11 mouse cellular contexts compared by ENCODE assay signal in genomic region chr19:6446736-6447437, GRCm38 (mm10). TPM values are rescaled to one million over a fixed set of nuclear protein-coding genes. Genes with fewer than 3 reads are reported as not detected.
DNase-seq lines count a peak whose midpoint lies in the region; ATAC-seq and TF ChIP-seq lines count a peak whose summit lies in the region.
"Had no signal": no experiment of that assay in that cellular context is flagged by ENCODE, and none has a peak within 500 bp of the region (broad histone marks: within the 10 kb centered on the region; RNA-seq: fewer than 3 reads in every experiment).

No protein-coding gene starts in this region.

- WGBS in kidney, postnatal 0 days, result 54% methylated on average over 7 of the region's 7 CpGs
- WGBS in forebrain, embryonic 16.5 days, result 39% methylated on average over 7 of the region's 7 CpGs
- 39% methylated on average over 7 of the region's 7 CpGs for WGBS in midbrain, embryonic 14.5 days
- WGBS in heart, adult 2 months, result 64% methylated on average over 7 of the region's 7 CpGs

- peak; percentile 40 for DNase-seq in kidney, postnatal 0 days (ENCODE audit: low spot score)
- DNase-seq in kidney, postnatal 36 days, result no peak
- DNase-seq in adrenal gland, postnatal 36 days, result peak; percentile 45 to 51
- peak; percentile 19 for DNase-seq in midbrain, embryonic 14.5 days
- no peak for DNase-seq in frontal cortex, postnatal 25 days (ENCODE audit: low spot score in 2 of 2)
- DNase-seq in frontal cortex, adult 2 months (ENCODE audit: extremely low spot score in 1 of 2, low spot score in 1 of 2), result no peak
- DNase-seq in heart, adult 2 months, result no peak
- DNase-seq: cerebellum, adult 8-10 months; heart, adult 11 months; lung, adult 2 months had no signal

- H3K27me3 ChIP-seq in kidney, postnatal 0 days (ENCODE audit: insufficient read depth, low read length), result no peaks in the 10 kb centered on the region
- H3K27me3 ChIP-seq in forebrain, embryonic 16.5 days (replicated peaks; ENCODE audit: control insufficient read depth, insufficient read depth, low read length), result no peaks in the 10 kb centered on the region
- no peaks in the 10 kb centered on the region for H3K27me3 ChIP-seq in midbrain, embryonic 14.5 days (ENCODE audit: control insufficient read depth, insufficient read depth, low read length)
- H3K27me3 ChIP-seq in heart, adult 2 months (ENCODE audit: control insufficient read depth, insufficient read depth, low read length), result no peaks in the 10 kb centered on the region

- H3K4me1 ChIP-seq in kidney, postnatal 0 days (replicated peaks; ENCODE audit: insufficient read depth, low read length), result peaks cover 14% of the 10 kb centered on the region
- peaks cover 56% of the 10 kb centered on the region for H3K4me1 ChIP-seq in forebrain, embryonic 16.5 days (replicated peaks; ENCODE audit: control insufficient read depth, insufficient read depth, low read length)
- H3K4me1 ChIP-seq in midbrain, embryonic 14.5 days (ENCODE audit: control insufficient read depth, insufficient read depth, low read length), result peaks cover 81% of the 10 kb centered on the region
- peaks cover 3% of the 10 kb centered on the region; the same call in 1 of the 2 replicates for H3K4me1 ChIP-seq in heart, adult 2 months (ENCODE audit: control insufficient read depth, insufficient read depth, low read length)

- no peak for ATAC-seq in kidney, postnatal 0 days (replicated peaks; ENCODE audit: low FRiP score, low read depth)
- no peak for ATAC-seq in forebrain, embryonic 16.5 days
- ATAC-seq in midbrain, embryonic 14.5 days (ENCODE audit: low FRiP score, low TSS enrichment), result no peak

- H3K9me3 ChIP-seq in kidney, postnatal 0 days (replicated peaks; ENCODE audit: low read length), result no peaks in the 10 kb centered on the region
- H3K9me3 ChIP-seq in forebrain, embryonic 16.5 days (ENCODE audit: control insufficient read depth, low read length), result no peaks in the 10 kb centered on the region
- H3K9me3 ChIP-seq in midbrain, embryonic 14.5 days (ENCODE audit: control insufficient read depth, low read length), result no peaks in the 10 kb centered on the region

- no peak overlapping the region for H3K4me3 ChIP-seq in kidney, postnatal 0 days (replicated peaks; ENCODE audit: low read depth, low read length)
- H3K4me3 ChIP-seq in forebrain, embryonic 16.5 days (replicated peaks; ENCODE audit: low read length), result no peak overlapping the region
- H3K4me3 ChIP-seq in midbrain, embryonic 14.5 days (replicated peaks; ENCODE audit: low read depth, low read length), result no peak overlapping the region
- H3K4me3 ChIP-seq in heart, adult 2 months, result no peak overlapping the region

- H3K4me2 ChIP-seq in kidney, postnatal 0 days (ENCODE audit: low read length), result no peak overlapping the region
- H3K4me2 ChIP-seq in forebrain, embryonic 16.5 days (ENCODE audit: low read length), result no peak overlapping the region
- H3K4me2 ChIP-seq in midbrain, embryonic 14.5 days (ENCODE audit: low read length), result peak overlapping the region; percentile 38

- no peak for TF ChIP-seq EP300 in heart, adult 2 months (IDR thresholded peaks at IDR 0.05; ENCODE audit: insufficient read depth, low read depth, low read length)

- H3K27ac ChIP-seq in kidney, postnatal 0 days, result no peak overlapping the region
- H3K27ac ChIP-seq in forebrain, embryonic 16.5 days (ENCODE audit: low read length), result peak overlapping the region; percentile 64; the same call in 1 of the 2 replicates
- H3K27ac ChIP-seq in midbrain, embryonic 14.5 days (replicated peaks; ENCODE audit: low read depth, low read length), result peak overlapping the region; percentile 88
- H3K27ac ChIP-seq in heart, adult 2 months, result no peak overlapping the region

- H3K36me3 ChIP-seq in kidney, postnatal 0 days (ENCODE audit: insufficient read depth, low read length), result no peaks in the 10 kb centered on the region
- H3K36me3 ChIP-seq in forebrain, embryonic 16.5 days (ENCODE audit: control insufficient read depth, insufficient read depth), result no peaks in the 10 kb centered on the region
- H3K36me3 ChIP-seq in midbrain, embryonic 14.5 days (ENCODE audit: control insufficient read depth, insufficient read depth, low read length), result no peaks in the 10 kb centered on the region; the same call in 1 of the 2 replicates
- no peaks in the 10 kb centered on the region for H3K36me3 ChIP-seq in heart, adult 2 months (ENCODE audit: control insufficient read depth, insufficient read depth, low read length)

- H3K79me2 ChIP-seq in heart, adult 2 months (replicated peaks; ENCODE audit: control insufficient read depth, insufficient read depth, low read length), result no peaks in the 10 kb centered on the region

- intact Hi-C loops in heart, adult 2 months (cut with DNase I), result loop anchor here (2.0 kb wide), 1 partner anchor 20 kb away; no protein-coding TSS in a partner anchor

- TF ChIP-seq POLR2A in heart, adult 2 months (IDR thresholded peaks at IDR 0.05; ENCODE audit: insufficient read depth, low read depth, low read length), result no peak

- H3K9ac ChIP-seq in kidney, postnatal 0 days (ENCODE audit: low read depth, low read length), result no peak overlapping the region
- H3K9ac ChIP-seq in forebrain, embryonic 16.5 days (replicated peaks; ENCODE audit: low read depth, low read length), result 0 out of 2 replicates have a peak overlapping the region, but pooled peaks have one; percentile 23
- peak overlapping the region; percentile 36 for H3K9ac ChIP-seq in midbrain, embryonic 14.5 days (replicated peaks; ENCODE audit: low read length)
- H3K9ac ChIP-seq in heart, adult 2 months (ENCODE audit: low read depth, low read length), result no peak overlapping the region

- no peak for TF ChIP-seq CTCF in kidney, postnatal 0 days (IDR thresholded peaks at IDR 0.05; ENCODE audit: low read depth)
- no peak for TF ChIP-seq CTCF in heart, adult 2 months (IDR thresholded peaks at IDR 0.05)

RNA-seq across cellular contexts. Expression of gene Nrxn2, which starts 28.4 kb away (rescaled TPM):
- polyA plus RNA-seq in kidney, postnatal 0 days (2015; fragmentation: Nextera tagmentation; extraction: Ambion mirVana), result 5.9 and 6.7 TPM in 2 replicates
- total RNA-seq in adrenal gland, postnatal 36 days (2021), result 1 to 10 TPM; 9.2 TPM
- 28.1 and 28.5 TPM in 2 replicates for polyA plus RNA-seq in forebrain, embryonic 16.5 days (2015; fragmentation: Nextera tagmentation; extraction: Ambion mirVana)
- 54.1 and 105 TPM in 2 replicates for polyA plus RNA-seq in midbrain, embryonic 14.5 days (2014; fragmentation: Nextera tagmentation; extraction: Ambion mirVana)
- polyA plus RNA-seq in frontal cortex, adult 2 months (2012; rRNA removed), result 393 and 395 TPM in 2 replicates
- total RNA-seq in heart, adult 2 months (2021), result 1 to 10 TPM; 4.5 to 5.2 TPM
- polyA plus RNA-seq in heart, adult 2 months (2012; rRNA removed), result 3.4 TPM in 2 replicates

RNA-seq across cellular contexts. Expression of gene Rasgrp2, which starts 47.7 kb away (rescaled TPM):
- 97.5 and 116 TPM in 2 replicates for polyA plus RNA-seq in kidney, postnatal 0 days (2015; fragmentation: Nextera tagmentation; extraction: Ambion mirVana)
- total RNA-seq in adrenal gland, postnatal 36 days (2021), result 10 to 100 TPM; 28.7 to 34.4 TPM
- polyA plus RNA-seq in forebrain, embryonic 16.5 days (2015; fragmentation: Nextera tagmentation; extraction: Ambion mirVana), result 48.8 and 60.8 TPM in 2 replicates
- 32.9 and 58.5 TPM in 2 replicates for polyA plus RNA-seq in midbrain, embryonic 14.5 days (2014; fragmentation: Nextera tagmentation; extraction: Ambion mirVana)
- 70.0 and 74.0 TPM in 2 replicates for polyA plus RNA-seq in frontal cortex, adult 2 months (2012; rRNA removed)
- total RNA-seq in heart, adult 2 months (2021), result 10 to 100 TPM; 43.3 to 48.0 TPM
- polyA plus RNA-seq in heart, adult 2 months (2012; rRNA removed), result 90.1 and 97.2 TPM in 2 replicates

Comparison
In these comparisons a context has a peak if more than half of its experiments do, and no peak if none do; other contexts are left out.
1. DNase-seq: peak in kidney, postnatal 0 days (single experiment), adrenal gland, postnatal 36 days (2 of 2) and midbrain, embryonic 14.5 days (single experiment); none in kidney, postnatal 36 days (0 of 2), frontal cortex, postnatal 25 days (0 of 2), frontal cortex, adult 2 months (0 of 2) and heart, adult 2 months (0 of 2).
2. H3K27ac ChIP-seq: peak in forebrain, embryonic 16.5 days (single experiment) and midbrain, embryonic 14.5 days (single experiment); none in kidney, postnatal 0 days (single experiment) and heart, adult 2 months (single experiment).
3. H3K9ac ChIP-seq: peak in forebrain, embryonic 16.5 days (single experiment) and midbrain, embryonic 14.5 days (single experiment); none in kidney, postnatal 0 days (single experiment) and heart, adult 2 months (single experiment).